Mouse (Mus musculus) G1E (cell line): ENCODE measurements around the gene Ablim1. TPM values are rescaled to one million over a fixed set of nuclear protein-coding genes. Genes with fewer than 3 reads are reported as not detected.

Source experiments
- ATAC-seq: 2 replicates; pipeline ENCODE4 v1.8.0; 2016; ENCODE audit warnings: mild to moderate bottlenecking; ENCODE audit not compliant: insufficient number of reproducible peaks, poor library complexity, low FRiP score, severe bottlenecking; ENCODE audit errors: extremely low read depth
- DNase-seq: peaks from one replicate; pipeline ENCODE4 v3.0.0; 2012; ENCODE audit warnings: low spot score
- H3K27me3 ChIP-seq: 2 replicates; pipeline ENCODE4 v1.6.1; 2012; ENCODE audit warnings: mild to moderate bottlenecking, low read length, inconsistent platforms; ENCODE audit not compliant: insufficient read depth
- H3K36me3 ChIP-seq: replicated peaks from 2 replicates; pipeline ENCODE3; 2012; ENCODE audit warnings: mild to moderate bottlenecking, inconsistent platforms
- H3K4me1 ChIP-seq: 2 replicates; pipeline ENCODE4 v1.6.1; 2012; ENCODE audit warnings: low read depth, low read length, inconsistent platforms, mixed read lengths; ENCODE audit not compliant: insufficient read depth
- H3K4me3 ChIP-seq: 2 replicates; pipeline ENCODE4 v1.5.1; 2012; ENCODE audit warnings: low read depth, mild to moderate bottlenecking, inconsistent platforms, low read length, moderate library complexity, mixed read lengths
- H3K9me3 ChIP-seq: replicated peaks from 2 replicates; pipeline ENCODE4 v1.6.1; 2012; ENCODE audit warnings: inconsistent platforms
- CTCF ChIP-seq: IDR thresholded peaks from 2 replicates; pipeline ENCODE4 v1.5.1; 2012; ENCODE audit warnings: low read depth, low read length, inconsistent platforms, mixed read lengths
- GATA1 ChIP-seq: IDR thresholded peaks from 2 replicates; pipeline ENCODE4 v1.6.1; 2012; ENCODE audit warnings: borderline replicate concordance, low read length, inconsistent platforms, mixed read lengths
- GATA2 ChIP-seq: IDR thresholded peaks from 2 replicates; pipeline ENCODE4 v1.6.1; 2012; ENCODE audit warnings: low read depth, low read length, inconsistent platforms, borderline replicate concordance
- POLR2AphosphoS5 ChIP-seq: IDR thresholded peaks from 2 replicates; pipeline ENCODE4 v1.6.1; 2012; ENCODE audit warnings: low read depth, low read length, inconsistent platforms; ENCODE audit not compliant: insufficient replicate concordance
- TAL1 ChIP-seq: conservative IDR thresholded peaks from 2 replicates; pipeline ENCODE4 v1.6.1; 2012; ENCODE audit warnings: low read depth, low read length, inconsistent platforms, mixed read lengths
- polyA plus RNA-seq: library from polyadenylated mRNA; stranded (reverse); fragments of >175 nt; gene quantifications from 2 replicates; pipeline ENCODE4 v1.2.3, GENCODE M21; 2012
- total RNA-seq, 2 experiments: library from RNA; stranded (forward) in 1 of 2; stranded (reverse) in 1 of 2; fragments of 200-1000 nt in 1 of 2; fragments of >200 nt in 1 of 2; fragmentation: Nextera tagmentation in 1 of 2; gene quantifications; 2 replicates each; pipeline ENCODE4 v1.2.3; 2014 to 2017

Gene Ablim1
- total and polyA plus RNA-seq, 3 experiments, result 0.08 to 0.71 TPM; not detected in 1

GRCm38 (mm10) chr19:57012068-57012467, 302.7 kb downstream of the Ablim1 start:
- ATAC-seq, result no peak
- H3K4me1 ChIP-seq, result no peaks in the 10 kb centered on the region

DNA sequence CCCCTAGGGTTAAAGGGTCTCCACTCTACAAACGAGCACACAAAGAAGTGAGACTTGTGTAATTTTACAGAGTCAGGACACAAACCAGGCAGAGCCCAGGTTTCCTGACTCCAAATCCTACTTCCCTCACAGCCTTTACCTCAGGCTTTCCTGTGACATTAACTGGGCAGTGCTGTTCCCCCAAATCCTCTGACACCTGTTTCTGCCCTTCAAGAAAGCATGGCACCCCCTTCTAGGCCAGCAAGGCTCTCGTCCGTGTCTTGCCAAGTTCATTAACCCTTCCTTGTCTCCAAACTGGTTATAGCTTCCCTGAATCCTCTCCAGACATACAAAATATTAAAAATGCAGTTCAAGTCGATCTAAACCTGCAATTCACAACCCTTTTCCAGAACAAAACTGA, 304.7 kb downstream of the Ablim1 start:
- Histone ChIP-seq H3K4me1 (no peaks in the 10 kb centered on the region), H3K4me3 (no peak overlapping the region), H3K27me3 (no peaks in the 10 kb centered on the region), H3K36me3 (no peaks in the 10 kb centered on the region), H3K9me3 (peaks cover 6% of the 10 kb centered on the region; the same call in 1 of the 2 replicates)
- no peak for ATAC-seq
- DNase-seq, result no peak
- TF ChIP-seq GATA1 (no peak), POLR2AphosphoS5 (no peak), TAL1 (no peak), CTCF (no peak), GATA2 (no peak)

More at GRCm38 (mm10) chr19:57012068-57012467, 302.7 kb downstream of the Ablim1 start:
- TF ChIP-seq GATA2, result no peak
- TF ChIP-seq GATA1, result no peak
- TF ChIP-seq POLR2AphosphoS5, result no peak
- TF ChIP-seq TAL1, result no peak
- no peak for TF ChIP-seq CTCF
- H3K4me3 ChIP-seq, result no peak overlapping the region
- DNase-seq, result no peak
- H3K9me3 ChIP-seq, result peaks cover 6% of the 10 kb centered on the region; the same call in 1 of the 2 replicates
- H3K27me3 ChIP-seq, result no peaks in the 10 kb centered on the region
- no peaks in the 10 kb centered on the region for H3K36me3 ChIP-seq

DNA sequence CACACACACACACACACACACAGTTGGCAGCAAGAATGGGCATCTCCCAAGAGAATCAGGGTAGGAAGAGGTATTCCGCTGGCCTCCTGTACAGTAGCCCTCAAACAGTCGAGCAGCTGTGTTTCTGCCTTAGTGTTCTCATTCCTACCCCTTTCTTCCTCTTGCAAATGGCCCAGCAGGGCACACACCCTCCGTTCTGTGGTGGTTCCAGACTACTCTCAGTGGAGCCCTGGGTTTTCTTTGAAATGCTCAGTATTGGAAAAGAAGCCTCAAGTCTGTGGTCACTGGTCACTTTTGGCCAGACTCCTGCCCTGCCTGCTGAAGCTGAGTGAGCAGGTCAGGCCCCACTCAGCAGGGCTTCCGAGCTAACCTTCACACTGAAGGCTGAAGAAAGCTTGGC, 305.1 kb downstream of the Ablim1 start:
- peaks cover 6% of the 10 kb centered on the region; the same call in 1 of the 2 replicates for H3K9me3 ChIP-seq
- no peak for TF ChIP-seq GATA2
- TF ChIP-seq TAL1, result no peak
- TF ChIP-seq CTCF, result no peak
- TF ChIP-seq POLR2AphosphoS5, result no peak
- TF ChIP-seq GATA1, result no peak
- H3K4me3 ChIP-seq, result no peak overlapping the region
- no peaks in the 10 kb centered on the region for H3K36me3 ChIP-seq
- no peak for DNase-seq
- H3K4me1 ChIP-seq, result no peaks in the 10 kb centered on the region
- ATAC-seq, result no peak
- no peaks in the 10 kb centered on the region for H3K27me3 ChIP-seq

DNA sequence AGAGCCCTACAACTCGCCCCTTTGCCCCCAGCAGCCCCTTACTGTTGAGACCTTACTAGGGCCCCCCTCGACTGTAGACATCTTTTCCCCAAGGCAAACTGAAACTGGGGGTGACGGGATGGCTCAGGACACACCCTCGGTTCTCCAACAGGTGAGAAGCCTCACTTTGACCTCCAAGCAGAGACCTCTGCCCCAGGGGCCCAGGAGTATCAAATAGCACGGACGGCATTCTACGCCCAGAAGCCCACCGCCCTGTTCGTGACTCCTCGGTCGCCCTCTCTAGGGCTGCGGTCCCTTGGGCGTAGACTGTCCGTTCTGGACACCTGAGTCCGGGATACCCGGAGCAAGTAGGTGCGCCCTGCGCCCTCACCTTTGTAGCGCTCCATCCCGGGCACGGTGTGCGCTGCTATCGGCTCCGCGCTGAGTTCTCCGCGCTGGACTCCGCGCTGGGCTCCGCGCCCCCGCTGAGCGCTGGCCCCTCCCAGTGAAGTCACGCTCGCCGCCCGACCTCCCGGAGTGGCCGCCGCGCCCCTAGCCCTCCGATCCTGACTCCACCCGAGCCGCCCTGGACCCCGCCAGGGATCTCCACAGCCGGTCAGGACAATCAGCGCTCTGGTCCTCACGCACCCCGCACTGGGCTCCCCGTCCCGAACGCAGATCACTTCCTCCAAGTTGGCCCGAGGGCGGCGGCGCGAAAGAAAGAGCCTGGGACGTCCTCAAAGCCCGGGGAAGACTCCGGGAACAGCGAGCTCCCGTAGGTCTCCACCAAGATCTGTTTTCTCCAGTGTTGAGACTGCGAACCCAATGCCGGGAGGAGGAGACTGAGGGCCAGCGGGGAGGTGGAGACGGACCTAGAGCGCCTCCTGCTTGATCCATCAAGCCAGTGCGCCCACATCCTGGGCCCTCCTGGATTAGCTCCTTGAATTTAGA, 306.7 kb downstream of the Ablim1 start, which contains the start of gene Afap1l2:
Gene Afap1l2, minus strand, starts transcription at position 448 of the 930 bp plus-strand sequence.
- Histone ChIP-seq H3K4me1 (no peaks in the 10 kb centered on the region), H3K27me3 (no peaks in the 10 kb centered on the region), H3K4me3 (no peak within 1 kb of the TSS), H3K36me3 (no peaks in the 10 kb centered on the region), H3K9me3 (peaks cover 6% of the 10 kb centered on the region; the same call in 1 of the 2 replicates)
- ATAC-seq (no peak), DNase-seq (no peak)
- no peak for TF ChIP-seq POLR2AphosphoS5
- no peak for TF ChIP-seq GATA2
- TF ChIP-seq GATA1, result no peak
- TF ChIP-seq CTCF, result no peak
- TF ChIP-seq TAL1, result no peak

DNA sequence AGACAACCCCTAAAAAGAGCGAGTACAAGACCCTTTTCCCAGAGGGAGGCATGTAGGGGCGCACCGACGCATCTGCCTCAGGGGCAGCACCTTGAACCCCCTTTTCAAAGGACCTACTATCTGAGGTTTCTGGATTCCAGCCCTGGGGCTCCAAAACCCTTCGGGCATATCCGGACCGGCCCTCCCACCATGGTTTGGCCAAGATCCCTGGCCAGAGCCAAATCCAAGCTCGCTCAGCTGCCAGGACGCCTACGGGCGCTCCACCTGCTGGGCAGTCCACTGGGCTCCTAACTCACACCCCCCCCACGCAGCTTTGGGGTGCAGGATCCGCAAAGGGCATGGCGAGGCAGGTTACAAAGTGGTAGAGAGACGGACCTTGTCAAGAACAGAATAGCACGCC, 307.4 kb downstream of the Ablim1 start:
- Histone ChIP-seq H3K4me1 (no peaks in the 10 kb centered on the region), H3K9me3 (peaks cover 6% of the 10 kb centered on the region; the same call in 1 of the 2 replicates), H3K36me3 (no peaks in the 10 kb centered on the region), H3K4me3 (no peak overlapping the region), H3K27me3 (no peaks in the 10 kb centered on the region)
- TF ChIP-seq CTCF, result no peak
- TF ChIP-seq POLR2AphosphoS5, result no peak
- no peak for TF ChIP-seq GATA2
- TF ChIP-seq TAL1, result no peak
- TF ChIP-seq GATA1, result no peak
- ATAC-seq, result no peak
- DNase-seq, result no peak

- H3K36me3 ChIP-seq, result no peaks in the 10 kb centered on the region
- H3K4me1 ChIP-seq, result no peaks in the 10 kb centered on the region
- ATAC-seq (no peak), DNase-seq (no peak)
- TF ChIP-seq GATA2, result no peak
- no peak for TF ChIP-seq CTCF
- TF ChIP-seq POLR2AphosphoS5, result no peak
- TF ChIP-seq TAL1, result no peak
- no peak for TF ChIP-seq GATA1
- H3K4me3 ChIP-seq, result no peak overlapping the region
- no peaks in the 10 kb centered on the region for H3K27me3 ChIP-seq
- peaks cover 6% of the 10 kb centered on the region; the same call in 1 of the 2 replicates for H3K9me3 ChIP-seq
Observed at GRCm38 (mm10) chr19:57006841-57007240, 307.9 kb downstream of the Ablim1 start.
